Mouse (Mus musculus): Measurements from ENCODE around the gene Hoxd12.

Gene Hoxd12

GRCm38 (mm10) chr2:74666411-74666810, 8.4 kb upstream of the Hoxd12 start:
- DNase-seq (ENCODE audit: low read depth), result no peak

GRCm38 (mm10) chr2:74667191-74667841, 7.5 kb upstream of the Hoxd12 start:
- DNase-seq (ENCODE audit: low read depth), result no peak

GRCm38 (mm10) chr2:74667842-74668357, 6.9 kb upstream of the Hoxd12 start, which contains the start of gene Hoxd13:
Hoxd13 (plus strand) TSS chr2:74668310.
- DNase-seq (ENCODE audit: low read depth), result no peak

- no peak for DNase-seq (ENCODE audit: low read depth)
Measured at GRCm38 (mm10) chr2:74668370-74669229, 6.2 kb upstream of the Hoxd12 start.

- DNase-seq (ENCODE audit: low read depth), result no peak
Measured at GRCm38 (mm10) chr2:74669230-74669578, 5.6 kb upstream of the Hoxd12 start.

- DNase-seq (ENCODE audit: low read depth), result no peak
Measured at GRCm38 (mm10) chr2:74669650-74670235, 5.1 kb upstream of the Hoxd12 start.

- no peak for DNase-seq (ENCODE audit: low read depth)
Measured at GRCm38 (mm10) chr2:74670632-74671188, 4.1 kb upstream of the Hoxd12 start.

GRCm38 (mm10) chr2:74671847-74672246, 3.0 kb upstream of the Hoxd12 start:
- DNase-seq (ENCODE audit: low read depth), result no peak

- DNase-seq (ENCODE audit: low read depth), result peak; percentile 65
Measured at GRCm38 (mm10) chr2:74672481-74673362, 2.1 kb upstream of the Hoxd12 start.

GRCm38 (mm10) chr2:74673835-74674425, 883 bp upstream of the Hoxd12 start:
- no peak for DNase-seq (ENCODE audit: low read depth)

- DNase-seq (ENCODE audit: low read depth), result no peak
Measured at GRCm38 (mm10) chr2:74675666-74676282, 961 bp downstream of the Hoxd12 start.

- no peak for DNase-seq (ENCODE audit: low read depth)
Measured at GRCm38 (mm10) chr2:74676376-74677052, 1.7 kb downstream of the Hoxd12 start.

GRCm38 (mm10) chr2:74677106-74677505, 2.3 kb downstream of the Hoxd12 start:
- DNase-seq (ENCODE audit: low read depth), result no peak

- DNase-seq (ENCODE audit: low read depth), result no peak
Measured at GRCm38 (mm10) chr2:74678891-74679595, 4.2 kb downstream of the Hoxd12 start, which contains the start of gene Hoxd11. Hoxd11 (plus strand) TSS chr2:74679557.

- DNase-seq (ENCODE audit: low read depth), result no peak
Measured at GRCm38 (mm10) chr2:74679596-74679971, 4.8 kb downstream of the Hoxd12 start.

GRCm38 (mm10) chr2:74679980-74680379, 5.2 kb downstream of the Hoxd12 start:
- no peak for DNase-seq (ENCODE audit: low read depth)

GRCm38 (mm10) chr2:74680561-74681398, 6.0 kb downstream of the Hoxd12 start:
- no peak for DNase-seq (ENCODE audit: low read depth)

Data from naive thymus-derived CD4-positive, alpha-beta T cell, adult 2 months (primary cell).